Mouse (Mus musculus): ENCODE results near the gene Scamp3. TPM values are rescaled to one million over a fixed set of nuclear protein-coding genes. Genes with fewer than 3 reads are reported as not detected.
A peak's percentile ranks its signal among the peaks of the same experiment; 100 is the strongest.
"Not testable (repeated sequence)": the region's sequence is repeated elsewhere in the genome, so short reads cannot be mapped to it uniquely, and the experiment has no call there.

Scamp3 gene
- 88.5 and 107 TPM in 2 replicates for polyA plus RNA-seq (2012; rRNA removed)

DNA sequence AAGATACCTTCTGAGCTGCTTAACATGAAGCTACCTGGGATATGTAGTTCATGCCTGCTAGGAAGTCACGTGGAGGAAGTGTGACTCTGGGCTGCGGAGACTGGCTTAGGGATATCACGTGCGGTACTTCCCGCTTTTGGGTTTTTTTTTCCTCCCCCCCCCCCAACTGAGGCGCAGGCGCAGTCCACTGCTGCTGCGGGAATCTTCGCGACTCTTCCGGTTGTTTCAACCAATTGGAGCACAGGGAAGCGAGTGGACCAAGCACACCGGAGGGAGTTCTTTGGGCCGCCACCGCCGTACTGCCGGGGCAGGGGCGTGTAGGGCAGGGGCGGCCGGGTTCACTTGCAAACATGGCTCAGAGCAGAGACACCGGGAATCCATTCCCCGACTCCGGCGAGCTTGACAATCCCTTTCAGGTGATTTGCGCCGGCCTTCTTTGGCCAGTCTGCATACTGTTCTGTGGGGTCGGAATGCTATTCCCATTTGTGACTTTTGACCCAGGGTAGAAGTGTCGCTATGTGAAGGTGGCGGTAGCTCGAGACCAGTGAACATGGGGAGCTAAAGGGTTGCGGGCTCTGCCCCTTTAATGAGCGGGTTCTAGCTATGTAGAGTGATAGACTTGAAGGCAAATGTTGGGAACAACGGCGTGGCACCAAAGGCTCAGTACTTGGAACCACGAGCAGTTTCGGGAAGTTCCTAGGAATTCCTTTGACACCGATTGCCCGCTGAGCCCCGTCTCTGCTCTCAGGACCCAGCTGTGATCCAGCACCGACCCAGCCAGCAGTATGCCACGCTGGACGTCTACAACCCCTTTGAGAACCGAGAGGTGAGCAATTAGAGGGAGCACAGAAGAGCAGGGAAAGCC, at the start of gene Scamp3:
Gene Scamp3, plus strand, starts transcription at position 232 of the 865 bp plus-strand sequence.
- under 1% methylated on average over 43 of the region's 43 CpGs for WGBS
- peak; percentile 92 for DNase-seq (ENCODE audit: low read depth, low spot score)

DNA sequence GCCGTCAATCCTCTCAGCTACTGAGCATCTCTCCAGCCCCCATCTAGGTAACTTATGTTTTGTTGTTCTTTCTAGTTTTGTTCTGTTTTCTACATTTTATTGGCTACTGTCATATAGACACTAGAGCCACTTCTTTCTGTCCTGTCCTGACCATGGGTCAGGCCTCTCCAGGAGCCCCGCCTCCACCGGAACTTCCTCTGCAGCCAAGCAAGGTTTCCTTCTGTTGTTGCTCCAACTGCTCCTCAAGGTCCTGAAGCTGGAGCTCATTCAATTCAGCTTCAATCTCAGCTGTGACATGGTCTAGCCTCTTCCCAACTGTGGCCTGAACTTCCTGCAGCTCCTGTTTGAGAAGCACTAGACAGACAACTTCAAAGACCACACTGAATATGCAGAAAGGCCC, 47.4 kb upstream of the Scamp3 start:
- 84% methylated on average over 3 of the region's 3 CpGs for WGBS
- DNase-seq (ENCODE audit: low read depth, low spot score): no peak

DNA sequence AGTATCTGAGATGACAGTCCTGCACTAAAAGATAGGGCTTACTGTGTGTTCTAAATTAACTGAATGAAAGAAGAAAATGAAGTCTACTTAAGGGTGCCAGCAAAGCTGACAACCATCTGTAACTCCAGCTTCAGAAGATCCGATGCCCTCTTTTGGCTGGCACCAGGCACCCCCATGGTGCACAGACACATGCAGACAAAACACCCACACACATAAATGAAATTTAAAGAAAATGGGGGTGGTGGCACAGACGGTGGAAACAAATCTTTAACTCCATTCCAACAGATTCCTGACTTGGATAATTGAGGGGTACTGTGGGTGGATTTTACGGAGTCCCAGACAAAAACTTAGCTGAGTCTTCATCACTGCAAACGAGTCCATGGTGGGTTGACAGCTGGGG, 45.5 kb upstream of the Scamp3 start:
- no peak for DNase-seq (ENCODE audit: low read depth, low spot score)
- 59% methylated on average over 4 of the region's 4 CpGs for WGBS

DNA sequence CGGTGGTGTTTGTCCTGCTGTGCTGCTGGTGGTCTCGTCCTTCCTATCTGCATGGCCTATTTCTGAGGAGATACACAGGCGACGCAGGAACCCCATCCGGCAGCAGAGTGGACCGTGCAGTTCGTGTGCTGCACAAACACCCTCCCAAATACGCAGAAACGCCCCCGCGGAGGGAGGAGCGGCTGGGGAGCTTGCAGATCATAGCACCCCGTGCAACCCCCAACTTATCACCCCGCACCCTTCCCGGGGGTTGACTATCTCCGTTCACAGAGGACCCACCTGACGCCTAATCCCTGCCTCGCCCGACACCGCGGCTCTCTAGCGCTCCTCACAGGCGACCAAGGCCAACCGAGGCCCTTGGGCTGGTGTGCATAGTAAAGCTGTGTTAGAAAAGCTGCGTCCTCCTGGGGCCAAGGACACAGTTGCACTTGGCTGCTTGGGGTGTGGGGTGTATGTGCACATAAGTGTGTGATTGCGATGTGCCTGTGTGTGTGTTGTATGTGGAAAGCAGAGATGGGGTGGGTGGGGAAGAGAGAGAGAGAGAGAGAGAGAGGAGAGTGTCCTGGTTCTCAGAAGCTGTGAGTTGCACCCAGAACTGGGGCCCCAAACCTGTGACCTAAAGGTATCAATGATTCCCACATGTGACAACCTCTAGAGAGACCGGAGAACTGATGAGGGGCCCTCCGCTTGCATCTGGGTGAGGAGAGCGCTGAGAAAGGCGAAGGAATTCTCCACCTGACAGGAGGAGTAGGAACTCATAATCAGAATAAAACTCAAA, 44.8 kb upstream of the Scamp3 start:
- 30% methylated on average over 30 of the region's 30 CpGs for WGBS

DNA sequence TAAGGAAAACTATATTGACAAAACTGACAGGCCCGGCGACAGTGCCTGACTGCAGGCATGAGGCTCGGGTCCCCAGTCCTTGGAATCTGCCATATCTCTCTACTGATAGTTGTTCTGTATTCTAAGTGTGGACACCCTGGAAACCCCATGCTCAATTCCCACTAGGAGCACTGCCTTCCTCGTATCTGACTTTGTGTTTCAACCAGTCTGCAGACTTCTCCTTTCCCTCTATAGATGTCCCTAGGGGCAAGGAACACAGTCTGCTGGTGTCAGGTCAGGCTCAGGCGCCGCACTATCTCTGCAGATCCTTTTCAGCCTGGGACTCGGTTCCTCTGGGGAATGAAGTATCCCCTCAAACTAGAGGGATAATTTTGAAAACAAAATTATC, 44.2 kb upstream of the Scamp3 start:
- 77% methylated on average over 7 of the region's 7 CpGs for WGBS
- no peak for DNase-seq (ENCODE audit: low read depth, low spot score)

More for the DNA sequence above, 44.8 kb upstream of the Scamp3 start:
- no peak for DNase-seq (ENCODE audit: low read depth, low spot score)

DNA sequence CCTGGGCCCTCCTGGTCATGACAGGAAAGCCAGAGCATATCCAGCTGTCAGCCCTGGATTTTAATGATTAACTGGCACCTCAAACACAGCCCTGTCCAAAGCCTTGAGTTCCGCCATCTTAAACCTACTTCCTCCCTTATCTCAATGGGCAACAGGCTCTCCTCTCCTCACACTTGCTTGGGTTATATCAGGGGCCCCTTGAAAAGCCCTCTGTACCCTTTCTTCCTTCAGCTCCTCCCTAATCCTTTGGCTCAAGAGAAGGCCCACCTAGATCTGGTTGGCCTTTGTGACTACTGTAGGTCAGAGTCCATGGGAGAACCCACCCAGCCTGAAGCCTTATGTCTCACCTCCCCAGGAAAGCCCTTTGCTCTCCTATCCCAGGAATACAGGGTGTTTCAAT, 43.5 kb upstream of the Scamp3 start:
- no peak for DNase-seq (ENCODE audit: low read depth, low spot score)
- 25% methylated on average over 1 of the region's 1 CpGs for WGBS

DNA sequence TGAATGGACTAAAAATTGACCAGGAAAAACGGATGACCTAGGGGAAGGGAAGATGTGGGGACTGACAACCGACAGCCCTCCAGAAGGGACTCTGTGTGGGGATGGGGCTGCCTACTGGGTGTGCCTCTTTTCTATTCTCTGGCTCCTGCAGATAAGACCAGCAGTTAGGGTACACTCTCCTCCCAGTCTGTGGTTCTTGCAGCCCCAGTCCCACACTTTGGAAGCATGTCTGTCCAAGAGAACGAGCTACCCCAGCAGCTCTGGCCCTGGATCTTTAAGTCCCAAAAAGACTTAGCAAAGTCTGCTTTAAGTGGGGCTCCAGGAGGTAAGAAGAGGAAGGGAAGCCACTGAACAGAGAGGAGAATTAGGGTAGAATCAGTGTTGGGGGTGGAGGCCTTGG, 41.3 kb upstream of the Scamp3 start, which contains the start of gene Pklr:
Gene Pklr, plus strand, starts transcription at position 185 of the 400 bp plus-strand sequence.
- WGBS: 37% methylated on average over 3 of the region's 3 CpGs
- no peak for DNase-seq (ENCODE audit: low read depth, low spot score)

DNA sequence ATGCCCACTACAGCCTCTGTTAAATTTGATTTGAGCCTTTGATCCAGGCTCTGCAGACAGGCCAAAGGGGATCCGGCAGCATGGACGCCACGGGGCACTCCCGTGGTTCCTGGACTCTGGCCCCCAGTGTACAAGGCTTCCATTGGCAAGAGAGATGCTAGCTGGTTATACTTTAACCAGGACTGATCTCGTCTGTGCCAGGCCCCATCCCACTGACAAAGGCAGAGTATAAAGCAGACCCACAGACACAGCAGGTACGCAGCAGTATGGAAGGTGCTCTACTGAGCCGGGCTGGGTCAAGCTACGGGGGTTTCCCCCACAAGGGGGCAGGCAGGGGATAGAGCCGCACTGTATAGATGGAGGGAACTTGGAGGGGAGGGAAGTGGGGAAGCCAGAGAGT, 40.9 kb upstream of the Scamp3 start:
- WGBS: 8% methylated on average over 9 of the region's 9 CpGs
- peak; percentile 77 for DNase-seq (ENCODE audit: low read depth, low spot score)

DNA sequence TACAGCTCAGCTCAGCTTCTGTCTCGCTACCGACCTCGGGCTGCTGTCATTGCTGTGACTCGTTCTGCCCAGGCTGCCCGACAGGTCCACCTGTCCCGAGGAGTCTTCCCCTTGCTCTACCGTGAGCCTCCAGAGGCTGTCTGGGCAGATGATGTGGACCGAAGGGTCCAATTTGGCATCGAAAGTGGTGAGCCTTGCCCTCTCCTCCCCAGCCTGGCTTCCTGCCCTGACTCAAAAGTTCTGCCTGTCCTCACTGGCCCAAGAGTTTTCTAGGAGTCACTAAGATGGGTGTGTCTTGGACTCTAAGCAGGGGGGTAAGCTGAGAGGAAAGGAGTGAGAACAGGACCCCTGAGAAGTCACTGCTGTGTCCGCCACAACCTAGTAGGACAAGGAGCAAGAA, 32.5 kb upstream of the Scamp3 start:
- 76% methylated on average over 10 of the region's 10 CpGs for WGBS

DNA sequence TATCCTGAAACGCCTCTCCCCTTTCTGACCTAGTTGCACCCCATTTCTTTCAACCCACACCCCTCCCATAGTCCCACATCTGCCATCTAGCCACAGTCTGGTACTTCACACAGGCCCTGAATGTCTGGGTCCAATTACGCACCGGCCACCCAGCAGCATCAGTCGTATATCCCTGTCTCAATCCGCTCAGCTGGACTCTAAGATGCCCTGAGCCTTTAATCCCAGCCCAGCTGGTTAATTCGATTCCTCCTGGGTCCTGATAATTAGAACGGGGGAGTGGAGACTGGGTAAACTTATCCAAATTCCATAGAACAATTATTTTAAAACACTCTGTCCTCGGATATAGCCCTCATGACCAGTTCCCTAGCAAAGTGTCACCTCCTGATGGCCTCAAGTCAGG, 31.7 kb upstream of the Scamp3 start:
- no peak for DNase-seq (ENCODE audit: low read depth, low spot score)
- WGBS: 78% methylated on average over 8 of the region's 8 CpGs

More for the DNA sequence above, 32.5 kb upstream of the Scamp3 start:
- DNase-seq (ENCODE audit: low read depth, low spot score): no peak

DNA sequence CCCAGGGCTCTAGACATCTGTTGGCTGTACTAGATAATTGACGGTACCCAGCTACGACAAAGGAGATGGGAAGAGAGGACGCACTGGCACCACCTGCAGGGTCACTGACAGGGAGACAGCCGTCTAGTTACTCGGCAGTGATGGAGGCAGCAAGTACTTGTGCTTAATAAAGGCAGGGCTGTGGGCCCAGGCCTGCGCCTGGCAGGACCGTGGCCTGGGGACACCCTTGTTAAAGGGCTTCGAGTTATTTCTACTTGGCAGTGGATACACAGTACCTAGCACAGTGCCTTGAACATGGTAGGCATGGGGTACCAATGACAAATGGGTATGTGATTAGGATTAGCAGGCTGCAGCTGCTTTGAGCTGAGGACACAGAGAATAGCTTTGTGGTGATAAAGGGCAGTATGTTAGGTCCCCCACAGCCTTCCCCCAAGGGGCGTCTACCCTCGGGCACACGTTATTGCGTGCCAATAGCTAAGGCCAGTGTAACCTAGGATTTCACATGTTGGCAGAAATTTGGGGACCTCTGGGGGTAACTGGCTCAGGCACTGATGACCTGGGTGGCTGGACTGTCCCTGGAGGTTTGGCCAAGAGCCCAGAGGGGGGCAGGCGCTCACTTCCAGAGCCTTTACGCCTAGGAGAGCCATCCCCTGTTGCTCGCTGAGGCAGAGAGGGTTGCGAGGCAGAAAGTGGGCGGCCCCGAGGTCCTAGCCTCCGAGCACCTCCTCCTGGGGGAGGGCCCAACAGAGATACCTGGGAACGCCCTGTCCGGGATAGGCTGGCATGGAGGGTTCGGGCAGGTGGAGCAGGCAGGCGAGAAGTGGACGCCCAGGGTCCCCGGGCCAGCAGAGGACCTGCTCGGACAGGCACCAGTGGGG, 29.9 kb upstream of the Scamp3 start:
- DNase-seq (ENCODE audit: low read depth, low spot score): peak; percentile 62
- WGBS: 23% methylated on average over 26 of the region's 26 CpGs

DNA sequence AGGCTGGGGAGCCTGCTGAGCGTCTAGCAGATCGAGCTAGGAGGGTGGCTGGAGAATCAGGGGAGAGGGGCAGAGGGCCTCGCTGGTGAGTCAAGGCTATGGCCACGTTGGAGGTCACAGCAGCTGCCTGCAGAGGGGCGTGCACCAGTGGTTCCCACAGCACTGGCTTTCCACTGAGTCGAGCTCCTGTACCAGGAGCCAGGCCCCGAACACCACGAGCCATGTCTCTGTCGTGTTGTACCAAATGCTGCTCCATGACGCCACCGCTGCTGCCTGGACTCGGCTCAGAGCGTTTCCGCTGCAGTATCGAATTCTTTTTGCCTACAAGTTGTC, 29.3 kb upstream of the Scamp3 start:
- WGBS: 7% methylated on average over 15 of the region's 15 CpGs
- no peak for DNase-seq (ENCODE audit: low read depth, low spot score)

DNA sequence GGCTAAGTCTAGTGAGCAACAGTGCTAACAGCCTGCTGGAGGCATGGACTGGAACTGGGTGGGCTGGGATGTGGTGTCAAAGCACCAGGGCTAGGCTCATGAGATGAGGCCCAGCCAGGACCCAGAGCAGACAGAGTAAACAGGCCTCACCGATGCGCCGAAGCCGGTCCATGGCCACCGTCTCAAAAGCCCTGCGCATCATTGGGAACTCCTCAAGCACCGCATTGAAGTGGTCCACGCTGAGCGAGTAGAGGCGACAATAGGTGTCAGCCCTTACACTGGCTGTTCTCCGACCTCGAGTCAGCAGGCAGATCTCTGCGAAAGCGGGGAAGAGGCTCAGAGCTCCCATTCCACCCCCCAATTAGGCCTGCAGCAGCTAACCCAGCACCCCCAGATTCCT, 28.7 kb upstream of the Scamp3 start:
- no peak for DNase-seq (ENCODE audit: low read depth, low spot score)
- WGBS: 68% methylated on average over 14 of the region's 14 CpGs

DNA sequence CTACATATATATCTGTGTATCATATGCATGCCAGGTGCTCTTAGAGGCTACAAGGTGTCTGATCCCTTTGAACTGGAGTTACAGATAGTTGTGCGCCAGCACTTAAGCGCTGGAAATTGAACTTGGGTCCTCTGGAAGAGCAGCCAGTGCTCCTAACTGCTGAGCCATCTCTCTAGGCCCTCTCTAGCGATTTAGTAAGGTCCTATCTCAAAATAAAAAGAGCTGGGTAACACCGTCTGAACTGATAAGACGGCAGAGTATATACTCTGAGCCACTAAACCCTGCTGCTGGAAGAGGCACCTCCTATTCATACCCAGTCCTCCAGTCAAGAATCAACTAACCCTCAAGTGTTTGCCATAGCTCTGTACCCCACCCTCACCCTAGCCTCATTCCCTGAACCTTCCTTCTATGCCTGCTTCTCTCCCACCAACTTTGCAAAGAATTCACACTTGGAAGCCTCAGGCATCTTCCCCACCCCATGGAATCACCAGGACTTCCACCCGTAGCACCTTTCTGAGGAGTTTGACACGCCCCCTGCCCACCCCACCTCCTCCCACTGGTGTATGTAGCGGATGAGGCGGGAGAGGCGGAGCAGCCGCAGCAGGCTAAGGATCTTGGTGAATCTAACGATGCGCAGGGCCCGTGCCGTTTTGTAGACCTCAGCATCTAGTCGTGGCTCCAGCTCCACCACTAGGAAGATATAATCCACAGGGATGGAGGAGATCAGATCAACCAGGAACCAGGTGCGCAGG, 25.0 kb upstream of the Scamp3 start:
- DNase-seq (ENCODE audit: low read depth, low spot score): no peak
- WGBS: 48% methylated on average over 17 of the region's 17 CpGs

DNA sequence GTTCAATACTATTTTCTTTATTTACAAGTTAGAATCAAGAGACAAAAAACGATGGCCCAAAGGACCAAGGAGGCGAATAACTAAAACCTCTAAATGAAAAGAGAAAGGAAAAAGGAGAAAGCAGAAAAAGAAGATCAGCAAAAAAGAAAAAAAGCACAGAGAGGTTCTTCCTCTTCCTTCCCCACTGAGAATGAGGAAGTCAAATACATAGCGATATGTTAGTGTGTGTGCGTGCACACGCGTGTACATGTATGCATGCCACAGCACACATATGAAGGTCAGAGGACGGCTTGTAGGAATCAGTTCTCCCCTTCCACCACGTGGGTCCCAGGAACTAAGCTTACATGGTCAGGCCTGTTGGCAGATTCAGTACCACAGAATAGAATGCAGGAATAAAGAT, 20.3 kb upstream of the Scamp3 start:
- WGBS: 82% methylated on average over 8 of the region's 8 CpGs
- DNase-seq (ENCODE audit: low read depth, low spot score): no peak

DNA sequence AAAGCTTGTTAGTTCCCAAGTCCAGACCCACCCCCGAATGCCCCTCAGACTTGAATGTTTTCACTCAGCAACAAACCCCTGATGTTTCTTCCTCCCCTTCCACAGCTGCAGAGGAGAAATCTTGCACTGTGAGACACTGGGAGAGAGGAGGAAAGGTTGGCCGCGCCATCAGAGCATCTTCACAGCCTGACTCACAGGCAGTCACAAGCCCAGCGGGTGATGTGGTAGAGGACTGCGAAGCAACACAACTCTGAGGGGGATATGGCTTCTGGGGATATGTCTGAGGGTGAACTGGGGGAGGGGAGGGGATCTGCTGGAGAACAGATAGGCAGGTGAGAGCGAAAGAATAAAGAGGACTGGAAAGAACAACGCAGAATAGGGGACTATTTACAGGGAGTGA, 18.6 kb upstream of the Scamp3 start:
- 26% methylated on average over 7 of the region's 7 CpGs for WGBS
- DNase-seq (ENCODE audit: low read depth, low spot score): no peak

DNA sequence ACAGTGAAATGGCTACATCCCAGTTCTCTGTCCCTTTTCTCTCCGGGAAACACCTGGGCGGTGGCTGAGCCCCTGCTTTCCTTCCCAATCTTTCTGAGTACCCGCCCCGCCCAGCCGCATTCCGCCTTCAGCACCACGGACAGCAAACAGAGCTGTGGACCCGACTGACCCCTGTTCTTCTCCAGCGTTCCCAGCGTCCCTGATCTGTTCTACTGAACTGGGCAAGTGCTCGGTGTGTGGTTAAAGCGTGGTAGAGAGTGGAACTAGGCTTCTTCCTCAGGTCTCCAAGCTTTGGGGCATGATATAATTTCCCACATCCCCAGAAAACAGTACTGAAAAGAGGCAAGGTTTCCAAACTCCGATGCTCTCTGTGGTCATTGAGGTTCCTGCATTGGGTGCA, 18.1 kb upstream of the Scamp3 start:
- WGBS: 2% methylated on average over 13 of the region's 13 CpGs
- DNase-seq (ENCODE audit: low read depth, low spot score): no peak

DNA sequence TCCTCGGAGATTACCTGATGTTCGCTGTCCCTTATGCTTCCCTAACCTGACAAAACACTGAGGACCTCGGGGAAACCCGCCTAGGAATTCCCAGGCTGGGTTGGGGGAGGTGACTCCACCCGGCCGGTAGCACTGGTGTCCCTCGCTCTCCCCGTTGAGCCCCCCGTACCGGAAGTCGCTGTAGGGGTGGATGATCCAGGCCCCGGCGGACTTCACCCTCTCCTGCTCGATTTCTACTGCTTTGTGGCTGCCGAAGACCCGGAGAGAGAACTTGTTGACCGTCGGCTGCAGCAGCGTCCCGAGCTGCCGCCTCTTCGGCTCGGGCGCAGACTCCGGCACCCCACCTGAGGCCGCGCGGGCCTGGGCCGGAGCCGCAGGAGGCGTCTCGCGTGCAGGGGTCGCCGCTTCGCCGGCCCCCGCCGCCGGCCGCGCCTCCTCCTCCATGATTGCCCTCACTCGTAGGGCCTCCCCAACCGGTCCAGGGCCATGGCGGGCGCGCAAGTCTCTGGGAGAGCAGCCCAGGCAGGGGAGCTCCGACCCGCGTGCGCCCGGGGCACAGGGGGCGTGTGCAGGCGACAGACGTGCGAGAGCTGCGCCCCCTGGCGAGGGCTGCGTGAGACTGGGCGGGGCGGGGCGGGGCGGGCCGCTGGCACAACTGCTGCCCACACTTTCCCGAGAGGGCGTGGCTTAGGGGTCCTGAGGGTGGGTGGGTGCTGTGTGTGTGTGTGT, 17.5 kb upstream of the Scamp3 start, which contains the start of gene Hcn3:
Gene Hcn3, minus strand, starts transcription at position 581 of the 729 bp plus-strand sequence.
- WGBS: 1% methylated on average over 66 of the region's 66 CpGs
- DNase-seq (ENCODE audit: low read depth, low spot score): no peak

DNA sequence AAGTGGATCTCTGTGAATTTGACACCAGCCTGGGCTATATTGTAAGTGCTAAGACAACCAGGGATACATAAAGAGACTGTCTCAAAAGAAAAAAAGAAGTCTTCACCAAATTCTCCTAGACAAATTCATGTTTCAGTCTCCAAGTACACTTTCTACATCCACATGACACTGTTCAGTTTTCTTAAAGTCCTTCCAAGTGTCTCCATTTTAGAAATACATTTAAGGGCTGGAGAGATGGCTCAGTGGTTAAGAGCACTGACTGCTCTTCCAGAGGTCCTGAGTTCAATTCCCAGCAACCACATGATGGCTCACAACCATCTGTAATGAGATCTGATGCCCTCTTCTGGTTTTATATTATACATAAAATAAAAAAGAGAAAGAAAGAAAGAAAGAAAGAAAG, 16.1 kb upstream of the Scamp3 start:
- not testable (repeated sequence) for DNase-seq (ENCODE audit: low read depth, low spot score)
